Mouse (Mus musculus): ENCODE results near the gene Prkd1. TPM values are rescaled to one million over a fixed set of nuclear protein-coding genes. Genes with fewer than 3 reads are reported as not detected.

Prkd1 gene
- polyA plus RNA-seq, 1 experiment from 2014 or later, result 8.9 TPM

- H3K4me2 ChIP-seq (replicated peaks; ENCODE audit: low read depth, low read length), result no peak overlapping the region
- H3K9me3 ChIP-seq (ENCODE audit: control insufficient read depth, low read depth, low read length), result no peaks in the 10 kb centered on the region
- WGBS, result 59% methylated on average over 5 of the region's 5 CpGs
- H3K27ac ChIP-seq (ENCODE audit: low read length), result no peak overlapping the region
- ATAC-seq (ENCODE audit: insufficient number of reproducible peaks, insufficient read depth, low FRiP score, low read depth), result no peak
- H3K4me1 ChIP-seq (ENCODE audit: control insufficient read depth, insufficient read depth, low read length), result 0 out of 2 replicates have a peak, but pooled peaks cover 6% of the 10 kb centered on the region
- H3K36me3 ChIP-seq (ENCODE audit: control insufficient read depth, insufficient read depth, low read length), result no peaks in the 10 kb centered on the region
- H3K27me3 ChIP-seq (ENCODE audit: control insufficient read depth, insufficient read depth, low read length), result no peaks in the 10 kb centered on the region
- H3K4me3 ChIP-seq (ENCODE audit: low read depth, low read length), result no peak overlapping the region
- no peak overlapping the region for H3K9ac ChIP-seq (replicated peaks; ENCODE audit: low read depth, low read length)
These were observed 103.3 kb downstream of the Prkd1 start for GRCm38 (mm10) chr12:50545610-50545919.

GRCm38 (mm10) chr12:50544855-50545609, 103.9 kb downstream of the Prkd1 start:
- Histone ChIP-seq H3K9me3 (ENCODE audit: control insufficient read depth, low read depth, low read length) (no peaks in the 10 kb centered on the region), H3K4me2 (replicated peaks; ENCODE audit: low read depth, low read length) (no peak overlapping the region), H3K27me3 (ENCODE audit: control insufficient read depth, insufficient read depth, low read length) (no peaks in the 10 kb centered on the region), H3K4me1 (ENCODE audit: control insufficient read depth, insufficient read depth, low read length) (0 out of 2 replicates have a peak, but pooled peaks cover 6% of the 10 kb centered on the region), H3K9ac (replicated peaks; ENCODE audit: low read depth, low read length) (no peak overlapping the region), H3K27ac (ENCODE audit: low read length) (no peak overlapping the region), H3K36me3 (ENCODE audit: control insufficient read depth, insufficient read depth, low read length) (no peaks in the 10 kb centered on the region), H3K4me3 (ENCODE audit: low read depth, low read length) (no peak overlapping the region)
- 44% methylated on average over 8 of the region's 8 CpGs for WGBS
- no peak for ATAC-seq (ENCODE audit: insufficient number of reproducible peaks, insufficient read depth, low FRiP score, low read depth)

GRCm38 (mm10) chr12:50540793-50541192, 108.1 kb downstream of the Prkd1 start:
- Histone ChIP-seq H3K9ac (replicated peaks; ENCODE audit: low read depth, low read length) (no peak overlapping the region), H3K27ac (ENCODE audit: low read length) (no peak overlapping the region), H3K4me1 (ENCODE audit: control insufficient read depth, insufficient read depth, low read length) (0 out of 2 replicates have a peak, but pooled peaks cover 6% of the 10 kb centered on the region), H3K9me3 (ENCODE audit: control insufficient read depth, low read depth, low read length) (no peaks in the 10 kb centered on the region), H3K4me2 (replicated peaks; ENCODE audit: low read depth, low read length) (no peak overlapping the region), H3K27me3 (ENCODE audit: control insufficient read depth, insufficient read depth, low read length) (no peaks in the 10 kb centered on the region), H3K36me3 (ENCODE audit: control insufficient read depth, insufficient read depth, low read length) (no peaks in the 10 kb centered on the region), H3K4me3 (ENCODE audit: low read depth, low read length) (no peak overlapping the region)
- WGBS, result 43% methylated on average over 5 of the region's 5 CpGs
- no peak for ATAC-seq (ENCODE audit: insufficient number of reproducible peaks, insufficient read depth, low FRiP score, low read depth)

- Histone ChIP-seq H3K4me3 (ENCODE audit: low read depth, low read length) (no peak overlapping the region), H3K9me3 (ENCODE audit: control insufficient read depth, low read depth, low read length) (no peaks in the 10 kb centered on the region), H3K4me1 (ENCODE audit: control insufficient read depth, insufficient read depth, low read length) (no peaks in the 10 kb centered on the region), H3K4me2 (replicated peaks; ENCODE audit: low read depth, low read length) (no peak overlapping the region), H3K27me3 (ENCODE audit: control insufficient read depth, insufficient read depth, low read length) (no peaks in the 10 kb centered on the region), H3K27ac (ENCODE audit: low read length) (no peak overlapping the region), H3K36me3 (ENCODE audit: control insufficient read depth, insufficient read depth, low read length) (no peaks in the 10 kb centered on the region), H3K9ac (replicated peaks; ENCODE audit: low read depth, low read length) (no peak overlapping the region)
- WGBS, result 88% methylated on average over 3 of the region's 3 CpGs
- ATAC-seq (ENCODE audit: insufficient number of reproducible peaks, insufficient read depth, low FRiP score, low read depth), result no peak
These were observed 110.5 kb downstream of the Prkd1 start for GRCm38 (mm10) chr12:50538296-50538965.

- no peaks in the 10 kb centered on the region for H3K36me3 ChIP-seq (ENCODE audit: control insufficient read depth, insufficient read depth, low read length)
- H3K4me1 ChIP-seq (ENCODE audit: control insufficient read depth, insufficient read depth, low read length), result no peaks in the 10 kb centered on the region
- H3K27ac ChIP-seq (ENCODE audit: low read length), result no peak overlapping the region
- ATAC-seq (ENCODE audit: insufficient number of reproducible peaks, insufficient read depth, low FRiP score, low read depth), result no peak
- no peaks in the 10 kb centered on the region for H3K9me3 ChIP-seq (ENCODE audit: control insufficient read depth, low read depth, low read length)
- no peak overlapping the region for H3K4me3 ChIP-seq (ENCODE audit: low read depth, low read length)
- 78% methylated on average over 2 of the region's 2 CpGs for whole genome bisulfite sequencing
- H3K4me2 ChIP-seq (replicated peaks; ENCODE audit: low read depth, low read length), result no peak overlapping the region
- no peaks in the 10 kb centered on the region for H3K27me3 ChIP-seq (ENCODE audit: control insufficient read depth, insufficient read depth, low read length)
- H3K9ac ChIP-seq (replicated peaks; ENCODE audit: low read depth, low read length), result no peak overlapping the region
These were observed 111.1 kb downstream of the Prkd1 start for GRCm38 (mm10) chr12:50537761-50538160.

GRCm38 (mm10) chr12:50537006-50537405, 111.9 kb downstream of the Prkd1 start:
- Histone ChIP-seq H3K27ac (ENCODE audit: low read length) (no peak overlapping the region), H3K9ac (replicated peaks; ENCODE audit: low read depth, low read length) (no peak overlapping the region), H3K9me3 (ENCODE audit: control insufficient read depth, low read depth, low read length) (no peaks in the 10 kb centered on the region), H3K36me3 (ENCODE audit: control insufficient read depth, insufficient read depth, low read length) (no peaks in the 10 kb centered on the region), H3K4me1 (ENCODE audit: control insufficient read depth, insufficient read depth, low read length) (no peaks in the 10 kb centered on the region), H3K27me3 (ENCODE audit: control insufficient read depth, insufficient read depth, low read length) (no peaks in the 10 kb centered on the region), H3K4me2 (replicated peaks; ENCODE audit: low read depth, low read length) (no peak overlapping the region), H3K4me3 (ENCODE audit: low read depth, low read length) (no peak overlapping the region)
- 45% methylated on average over 1 of the region's 1 CpGs for WGBS
- no peak for ATAC-seq (ENCODE audit: insufficient number of reproducible peaks, insufficient read depth, low FRiP score, low read depth)

GRCm38 (mm10) chr12:50528633-50529032, 120.3 kb downstream of the Prkd1 start:
- Histone ChIP-seq H3K36me3 (ENCODE audit: control insufficient read depth, insufficient read depth, low read length) (no peaks in the 10 kb centered on the region), H3K4me3 (ENCODE audit: low read depth, low read length) (no peak overlapping the region), H3K4me1 (ENCODE audit: control insufficient read depth, insufficient read depth, low read length) (no peaks in the 10 kb centered on the region), H3K4me2 (replicated peaks; ENCODE audit: low read depth, low read length) (no peak overlapping the region), H3K27me3 (ENCODE audit: control insufficient read depth, insufficient read depth, low read length) (no peaks in the 10 kb centered on the region), H3K9me3 (ENCODE audit: control insufficient read depth, low read depth, low read length) (no peaks in the 10 kb centered on the region), H3K27ac (ENCODE audit: low read length) (no peak overlapping the region), H3K9ac (replicated peaks; ENCODE audit: low read depth, low read length) (no peak overlapping the region)
- WGBS, result 88% methylated on average over 1 of the region's 1 CpGs
- no peak for ATAC-seq (ENCODE audit: insufficient number of reproducible peaks, insufficient read depth, low FRiP score, low read depth)

GRCm38 (mm10) chr12:50524061-50524460, 124.8 kb downstream of the Prkd1 start:
- 76% methylated on average over 2 of the region's 2 CpGs for WGBS

More at GRCm38 (mm10) chr12:50524061-50524460, 124.8 kb downstream of the Prkd1 start:
- Histone ChIP-seq H3K27me3 (ENCODE audit: control insufficient read depth, insufficient read depth, low read length) (no peaks in the 10 kb centered on the region), H3K9ac (replicated peaks; ENCODE audit: low read depth, low read length) (no peak overlapping the region), H3K36me3 (ENCODE audit: control insufficient read depth, insufficient read depth, low read length) (no peaks in the 10 kb centered on the region), H3K9me3 (ENCODE audit: control insufficient read depth, low read depth, low read length) (no peaks in the 10 kb centered on the region), H3K4me2 (replicated peaks; ENCODE audit: low read depth, low read length) (no peak overlapping the region), H3K4me1 (ENCODE audit: control insufficient read depth, insufficient read depth, low read length) (no peaks in the 10 kb centered on the region), H3K27ac (ENCODE audit: low read length) (no peak overlapping the region), H3K4me3 (ENCODE audit: low read depth, low read length) (no peak overlapping the region)
- no peak for ATAC-seq (ENCODE audit: insufficient number of reproducible peaks, insufficient read depth, low FRiP score, low read depth)
